Comparison of ENCODE assay signal across 9 mouse cellular contexts in genomic region chr3:36181519-36181918, GRCm38 (mm10). TPM values are rescaled to one million over a fixed set of nuclear protein-coding genes. Genes with fewer than 3 reads are reported as not detected.
A peak's percentile ranks its signal among the peaks of the same experiment; 100 is the strongest.
DNase-seq lines count a peak whose midpoint lies in the region; ATAC-seq and TF ChIP-seq lines count a peak whose summit lies in the region.
"Had no signal": no experiment of that assay in that cellular context is flagged by ENCODE, and none has a peak within 500 bp of the region (broad histone marks: within the 10 kb centered on the region; RNA-seq: fewer than 3 reads in every experiment).

No protein-coding gene starts in this region.

- no peaks in the 10 kb centered on the region for H3K27me3 ChIP-seq in cerebellum, adult 2 months (ENCODE audit: control insufficient read depth, insufficient read depth, low read length)
- no peaks in the 10 kb centered on the region for H3K27me3 ChIP-seq in hindbrain, embryonic 16.5 days (replicated peaks; ENCODE audit: control insufficient read depth, insufficient read depth, low read length)
- no peaks in the 10 kb centered on the region for H3K27me3 ChIP-seq in lung, postnatal 0 days (replicated peaks; ENCODE audit: insufficient read depth, low read length)

- 11% methylated on average over 4 of the region's 4 CpGs for whole genome bisulfite sequencing in cerebellum, adult 2 months
- WGBS in hindbrain, embryonic 16.5 days = 5% methylated on average over 4 of the region's 4 CpGs
- WGBS in lung, postnatal 0 days = 5% methylated on average over 4 of the region's 4 CpGs

- no peaks in the 10 kb centered on the region for H3K36me3 ChIP-seq in hindbrain, embryonic 16.5 days (ENCODE audit: control insufficient read depth, insufficient read depth, low read length)
- H3K36me3 ChIP-seq in lung, postnatal 0 days (ENCODE audit: insufficient read depth, low read length) = no peaks in the 10 kb centered on the region
- H3K36me3 ChIP-seq: heart, embryonic 15.5 days had no signal

- H3K9ac ChIP-seq in hindbrain, embryonic 16.5 days (ENCODE audit: low read depth, low read length) = no peak overlapping the region
- H3K9ac ChIP-seq in lung, postnatal 0 days (replicated peaks; ENCODE audit: low read depth) = no peak overlapping the region
- H3K9ac ChIP-seq: heart, embryonic 15.5 days had no signal

- H3K9me3 ChIP-seq in hindbrain, embryonic 16.5 days (ENCODE audit: control insufficient read depth, low read length) = no peaks in the 10 kb centered on the region
- no peaks in the 10 kb centered on the region for H3K9me3 ChIP-seq in lung, postnatal 0 days (ENCODE audit: low read length)
- H3K9me3 ChIP-seq: heart, embryonic 15.5 days had no signal

- no peak overlapping the region for H3K27ac ChIP-seq in cerebellum, adult 2 months (ENCODE audit: insufficient read depth, low read length)
- no peak overlapping the region for H3K27ac ChIP-seq in hindbrain, embryonic 16.5 days (ENCODE audit: low read depth, low read length)
- H3K27ac ChIP-seq in lung, postnatal 0 days (ENCODE audit: low read length) = no peak overlapping the region
- H3K27ac ChIP-seq: heart, embryonic 15.5 days had no signal

- peak; percentile 0; the same call in 1 of the 2 replicates for TF ChIP-seq CTCF in cerebellum, adult 2 months (IDR thresholded peaks at IDR 0.05; ENCODE audit: borderline replicate concordance, insufficient read depth, low read depth, low read length)
- peak; percentile 73 for TF ChIP-seq CTCF in lung, postnatal 0 days (IDR thresholded peaks at IDR 0.05)

- DNase-seq in cerebellum, adult 2 months = peak; percentile 20
- no peak for DNase-seq in cerebellum, adult 9-11 months
- DNase-seq in ovary, postnatal 36 days (ENCODE audit: low spot score) = peak; percentile 10
- no peak for DNase-seq in ovary, postnatal 10 days (ENCODE audit: low spot score)
- DNase-seq in cerebellum, postnatal 25 days = peak; percentile 19 to 68
- peak; percentile 75 for DNase-seq in lung, postnatal 0 days (ENCODE audit: low spot score)
- peak; percentile 44 for DNase-seq in urinary bladder, postnatal 25 days (ENCODE audit: low spot score)

- H3K4me1 ChIP-seq in cerebellum, adult 2 months (ENCODE audit: control insufficient read depth, insufficient read depth, low read length) = no peaks in the 10 kb centered on the region
- H3K4me1 ChIP-seq in hindbrain, embryonic 16.5 days (ENCODE audit: control insufficient read depth, insufficient read depth, low read depth, low read length) = no peaks in the 10 kb centered on the region
- H3K4me1 ChIP-seq in lung, postnatal 0 days (ENCODE audit: insufficient read depth, low read depth, low read length) = no peaks in the 10 kb centered on the region

- no peak overlapping the region for H3K4me3 ChIP-seq in cerebellum, adult 2 months (replicated peaks; ENCODE audit: insufficient read depth, low read depth, low read length)
- no peak overlapping the region for H3K4me3 ChIP-seq in hindbrain, embryonic 16.5 days (ENCODE audit: low read length)
- no peak overlapping the region for H3K4me3 ChIP-seq in lung, postnatal 0 days (ENCODE audit: low read depth, low read length)
- H3K4me3 ChIP-seq: heart, embryonic 15.5 days had no signal

- TF ChIP-seq EP300 in lung, postnatal 0 days (IDR thresholded peaks at IDR 0.05) = no peak

- no peak for TF ChIP-seq POLR2A in cerebellum, adult 2 months (IDR thresholded peaks at IDR 0.05; ENCODE audit: borderline replicate concordance, insufficient read depth, low read length)

- peak; percentile 52; the same call in 1 of the 2 replicates for ATAC-seq in hindbrain, embryonic 16.5 days
- no peak for ATAC-seq in lung, postnatal 0 days

- no peak overlapping the region for H3K4me2 ChIP-seq in hindbrain, embryonic 16.5 days (ENCODE audit: low read length)
- H3K4me2 ChIP-seq in lung, postnatal 0 days (replicated peaks; ENCODE audit: low read depth, low read length) = no peak overlapping the region
- H3K4me2 ChIP-seq: heart, embryonic 15.5 days had no signal

RNA-seq across cellular contexts. Expression of gene D3Ertd254e, which starts 30.7 kb away (rescaled TPM):
- 5.6 and 6.2 TPM in 2 replicates for polyA plus RNA-seq in cerebellum, adult 2 months (2012; rRNA removed)
- 14.9 and 15.7 TPM in 2 replicates for polyA plus RNA-seq in hindbrain, embryonic 16.5 days (2015; fragmentation: Nextera tagmentation; extraction: Ambion mirVana)
- 3.8 and 4.9 TPM in 2 replicates for polyA plus RNA-seq in lung, postnatal 0 days (2015; fragmentation: Nextera tagmentation; extraction: Ambion mirVana)

RNA-seq across cellular contexts. Expression of gene Qrfpr, which starts 40.6 kb away (rescaled TPM):
- polyA plus RNA-seq in cerebellum, adult 2 months (2012; rRNA removed) = 0.32 and 0.36 TPM in 2 replicates
- 1.9 and 2.2 TPM in 2 replicates for polyA plus RNA-seq in hindbrain, embryonic 16.5 days (2015; fragmentation: Nextera tagmentation; extraction: Ambion mirVana)
- 0.75 and 0.84 TPM in 2 replicates for polyA plus RNA-seq in lung, postnatal 0 days (2015; fragmentation: Nextera tagmentation; extraction: Ambion mirVana)

Comparison
In these comparisons a context has a peak if more than half of its experiments do, and no peak if none do; other contexts are left out.
1. DNase-seq: peak in cerebellum, adult 2 months (2 of 2), ovary, postnatal 36 days (single experiment), cerebellum, postnatal 25 days (2 of 2), lung, postnatal 0 days (single experiment) and urinary bladder, postnatal 25 days (single experiment); none in cerebellum, adult 9-11 months (single experiment) and ovary, postnatal 10 days (single experiment).